Mouse (Mus musculus) ovary, adult 2 months (tissue): ENCODE data around the gene Gm17190. TPM values are rescaled to one million over a fixed set of nuclear protein-coding genes. Genes with fewer than 3 reads are reported as not detected.

ENCODE experiments used
- polyA plus RNA-seq: library from polyadenylated mRNA; depleted of rRNA; stranded (reverse); fragments of >200 nt; gene quantifications from 2 replicates; pipeline ENCODE4 v1.2.3, GENCODE M21; 2012; rRNA removed

Gene Gm17190
- polyA plus RNA-seq, result not detected in 2 replicates

DNA sequence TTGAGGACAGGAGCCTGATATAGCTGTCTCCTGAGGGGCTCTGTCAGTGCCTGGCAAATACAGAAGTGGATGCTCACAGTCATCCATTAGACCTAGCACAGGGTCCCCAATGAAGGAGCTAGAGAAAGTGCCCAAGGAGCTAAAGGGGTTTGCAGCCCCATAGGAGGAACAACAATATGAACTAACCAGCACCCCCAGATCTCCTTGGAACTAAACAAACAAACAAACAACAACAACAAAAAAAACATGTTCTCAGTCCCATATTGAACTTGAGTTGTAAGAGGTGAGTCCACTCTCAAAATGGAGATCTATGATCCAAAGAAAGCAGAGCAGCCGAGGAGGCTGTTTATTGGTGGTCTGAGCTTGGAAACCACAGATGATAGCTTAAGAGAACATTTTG is at the start of gene Gm17190:
Gene Gm17190 (plus strand): TSS at position 301 of the 400 bp plus-strand sequence.

DNA sequence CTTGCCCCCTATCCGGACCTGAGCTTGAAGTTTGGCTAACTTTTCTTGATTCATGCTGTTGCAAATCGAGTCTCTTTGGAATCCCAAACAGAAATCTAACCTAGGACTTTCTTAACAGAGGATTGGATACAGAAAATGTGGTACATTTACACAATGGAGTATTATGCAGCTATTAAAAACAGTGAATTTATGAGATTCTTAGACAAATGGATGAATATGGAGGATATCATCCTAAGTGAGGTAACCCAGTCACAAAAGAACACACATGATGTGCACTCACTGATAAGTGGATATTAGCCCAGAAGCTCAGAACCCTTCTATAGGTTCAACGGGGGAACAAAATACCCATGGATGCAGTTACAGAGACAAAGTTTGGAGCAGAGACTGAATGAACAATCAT is 578 bp upstream of the Gm17190 start, which contains the start of gene Gm20075:
Gene Gm20075 (minus strand): TSS at position 101 of the 400 bp plus-strand sequence.

DNA sequence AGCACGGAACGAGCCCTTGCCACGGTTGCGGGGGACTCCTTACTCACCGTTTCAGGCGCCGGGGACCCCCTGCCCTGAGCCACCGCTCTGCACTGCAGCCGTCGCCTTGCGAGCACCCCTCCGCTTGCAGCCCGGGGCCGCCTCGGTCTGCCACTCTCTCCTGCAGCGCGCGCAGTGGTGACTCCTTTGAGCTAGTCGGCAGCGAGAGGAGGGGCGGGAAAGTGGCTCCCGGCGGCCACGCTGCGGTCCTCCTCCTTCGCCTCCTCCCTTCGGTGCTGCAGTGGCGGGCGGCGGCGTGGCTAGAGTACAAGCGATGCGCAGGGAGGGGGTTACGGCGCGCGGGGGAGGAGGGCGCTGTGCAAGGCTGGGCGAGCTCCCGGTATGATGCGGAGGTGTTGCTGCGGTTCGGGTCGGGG is 50.6 kb downstream of the Gm17190 start, which contains the start of gene Sv2c:
Gene Sv2c (minus strand): TSS at position 177 of the 416 bp plus-strand sequence.

Other genes starting within 250 kb of the Gm17190 start
- 4.2 and 5.2 TPM in 2 replicates for gene Iqgap2, start 190.1 kb upstream of the Gm17190 start, polyA plus RNA-seq
- 0.22 and 0.25 TPM in 2 replicates for gene Gm20075, start 678 bp upstream of the Gm17190 start, polyA plus RNA-seq
- gene Sv2c, start 50.5 kb downstream of the Gm17190 start, polyA plus RNA-seq, result 0.40 and 1.0 TPM in 2 replicates